Mouse (Mus musculus) embryonic facial prominence, embryonic 11.5 days (tissue): ENCODE data around the gene Ptprd. TPM values are rescaled to one million over a fixed set of nuclear protein-coding genes. Genes with fewer than 3 reads are reported as not detected.

Source experiments
- ATAC-seq: fragments of 200-750 bp; cut with Nextera tagmentation; replicated peaks from 2 replicates; pipeline ENCODE4 v1.8.0; 2017; ENCODE audit warnings: low read depth; ENCODE audit not compliant: insufficient number of reproducible peaks, low FRiP score, low TSS enrichment
- DNase-seq: peaks from one replicate; pipeline ENCODE4 v3.0.0-alpha.2; 2015; ENCODE audit warnings: low spot score
- H3K27ac ChIP-seq: fragments of 300-500 bp; sonication (generic); replicated peaks from 2 replicates; pipeline ENCODE4 v1.5.1; 2014; ENCODE audit warnings: mild to moderate bottlenecking, low read depth, low read length, control low read depth
- H3K27me3 ChIP-seq: fragments of 300-500 bp; sonication (generic); 2 replicates; pipeline ENCODE4 v1.6.1; 2014; ENCODE audit warnings: mild to moderate bottlenecking, low read length, moderate library complexity, mixed read lengths; ENCODE audit not compliant: control insufficient read depth, insufficient read depth
- H3K36me3 ChIP-seq: fragments of 300-500 bp; sonication (generic); replicated peaks from 2 replicates; pipeline ENCODE4 v1.6.1; 2014; ENCODE audit warnings: low read depth, mild to moderate bottlenecking, low read length, moderate library complexity, mixed read lengths; ENCODE audit not compliant: control insufficient read depth, insufficient read depth
- H3K4me1 ChIP-seq: fragments of 300-500 bp; sonication (generic); 2 replicates; pipeline ENCODE4 v1.6.1; 2014; ENCODE audit warnings: low read length, mixed read lengths; ENCODE audit not compliant: control insufficient read depth, insufficient read depth
- H3K4me2 ChIP-seq: fragments of 300-500 bp; sonication (generic); 2 replicates; pipeline ENCODE4 v1.6.1; 2014; ENCODE audit warnings: low read depth, mild to moderate bottlenecking, control low read depth, low read length, moderate library complexity
- H3K4me3 ChIP-seq: fragments of 300-500 bp; sonication (generic); 2 replicates; pipeline ENCODE4 v1.5.1; 2014; ENCODE audit warnings: low read depth, low read length, control low read depth
- H3K9ac ChIP-seq: fragments of 300-500 bp; sonication (generic); replicated peaks from 2 replicates; pipeline ENCODE4 v1.6.1; 2014; ENCODE audit warnings: mild to moderate bottlenecking, control low read depth, low read length
- H3K9me3 ChIP-seq: fragments of 300-500 bp; sonication (generic); replicated peaks from 2 replicates; pipeline ENCODE4 v1.6.1; 2016; ENCODE audit warnings: mild to moderate bottlenecking, low read length, inconsistent platforms, mixed read lengths; ENCODE audit not compliant: control insufficient read depth
- WGBS: fragments of 180-500 bp; shearing (Covaris S2); extraction: QIAGEN DNeasy Blood & Tissue Kit; methylation state at CpG from one replicate; pipeline ENCODE4 v1.1.7; 2014; 5-methylcytosine and 5-hydroxymethylcytosine counted together
- polyA plus RNA-seq: library from polyadenylated mRNA; unstranded; fragments of >200 nt; fragmentation: Nextera tagmentation; extraction: Ambion mirVana; gene quantifications from 2 replicates; pipeline ENCODE4 v1.2.1, GENCODE M21; 2014

Ptprd gene
- polyA plus RNA-seq, 1 experiment from 2014 or later: 19.9 TPM

GRCm38 (mm10) chr4:76351201-76351979, 1860.4 kb downstream of the Ptprd start:
- ATAC-seq (no peak), DNase-seq (peak; percentile 25)
- no peaks in the 10 kb centered on the region for H3K27me3 ChIP-seq
- H3K36me3 ChIP-seq: no peaks in the 10 kb centered on the region
- no peaks in the 10 kb centered on the region for H3K9me3 ChIP-seq
- 38% methylated on average over 8 of the region's 8 CpGs for WGBS
- H3K4me3 ChIP-seq: no peak overlapping the region
- no peaks in the 10 kb centered on the region for H3K4me1 ChIP-seq
- no peak overlapping the region for H3K9ac ChIP-seq
- no peak overlapping the region for H3K4me2 ChIP-seq
- H3K27ac ChIP-seq: no peak overlapping the region

DNA sequence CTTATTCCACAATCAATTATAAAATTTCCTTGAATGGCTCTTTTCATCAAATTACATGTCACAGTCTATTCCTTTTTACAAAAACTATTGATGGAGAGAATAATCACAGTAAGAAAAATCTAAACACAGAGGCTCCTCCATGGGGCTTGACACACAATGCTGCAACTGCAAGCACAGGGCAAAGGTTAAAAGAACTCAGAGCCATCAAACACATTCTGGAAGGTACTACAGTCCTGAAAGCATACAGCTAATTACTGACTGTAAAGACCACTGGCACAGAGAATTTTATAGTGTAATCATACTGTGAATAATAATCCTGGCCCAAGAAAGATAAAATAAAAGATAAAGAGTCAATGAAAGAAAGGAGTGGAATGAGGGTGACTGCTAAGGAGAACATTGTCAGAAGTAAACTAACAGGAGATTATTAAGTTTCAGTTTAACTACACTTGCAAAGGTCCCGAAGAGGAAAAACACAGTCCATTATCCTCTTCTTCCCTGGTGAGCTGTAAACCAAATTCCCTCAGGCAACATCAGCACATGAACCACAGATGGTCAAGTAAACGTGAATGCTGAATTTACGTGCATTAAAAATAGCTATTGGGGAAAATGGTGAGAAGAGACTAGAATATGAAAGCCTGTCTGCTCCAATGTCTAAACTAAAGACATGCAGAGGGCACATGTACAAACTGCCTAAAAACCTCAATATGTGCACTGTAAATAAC, 1861.4 kb downstream of the Ptprd start:
- ATAC-seq: no peak
- no peaks in the 10 kb centered on the region for H3K27me3 ChIP-seq
- no peak overlapping the region for H3K4me3 ChIP-seq
- no peaks in the 10 kb centered on the region; the same call in 1 of the 2 replicates for H3K36me3 ChIP-seq
- 18% methylated on average over 3 of the region's 3 CpGs for WGBS
- H3K4me2 ChIP-seq: no peak overlapping the region
- no peak overlapping the region for H3K27ac ChIP-seq
- H3K9me3 ChIP-seq: no peaks in the 10 kb centered on the region
- no peak for DNase-seq
- no peaks in the 10 kb centered on the region for H3K4me1 ChIP-seq
- no peak overlapping the region for H3K9ac ChIP-seq

DNA sequence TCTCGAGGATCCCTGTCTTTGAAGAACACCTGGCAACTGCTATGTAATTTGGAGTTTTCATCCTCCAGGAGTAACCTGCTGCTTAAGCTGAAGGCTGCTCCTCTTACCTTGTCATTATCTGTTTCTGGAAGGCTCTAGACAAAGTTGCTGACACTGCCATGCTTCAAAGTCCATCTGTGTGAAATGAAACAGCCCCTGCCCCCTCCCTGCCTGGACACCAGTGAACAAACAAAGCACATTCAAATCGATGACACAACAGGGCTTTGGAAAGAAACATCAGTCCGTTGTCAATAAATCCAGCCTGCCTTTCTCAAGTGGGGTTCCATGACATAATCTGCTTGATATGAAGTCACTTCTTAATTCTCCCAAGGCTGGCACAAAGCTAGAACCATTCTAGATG, 1867.7 kb downstream of the Ptprd start:
- DNase-seq (no peak), ATAC-seq (no peak)
- H3K36me3 ChIP-seq: no peaks in the 10 kb centered on the region; the same call in 1 of the 2 replicates
- no peak overlapping the region for H3K4me2 ChIP-seq
- H3K27ac ChIP-seq: no peak overlapping the region
- 71% methylated on average over 3 of the region's 3 CpGs for WGBS
- H3K4me1 ChIP-seq: no peaks in the 10 kb centered on the region
- no peak overlapping the region for H3K9ac ChIP-seq
- no peak overlapping the region for H3K4me3 ChIP-seq
- H3K9me3 ChIP-seq: no peaks in the 10 kb centered on the region
- no peaks in the 10 kb centered on the region for H3K27me3 ChIP-seq

DNA sequence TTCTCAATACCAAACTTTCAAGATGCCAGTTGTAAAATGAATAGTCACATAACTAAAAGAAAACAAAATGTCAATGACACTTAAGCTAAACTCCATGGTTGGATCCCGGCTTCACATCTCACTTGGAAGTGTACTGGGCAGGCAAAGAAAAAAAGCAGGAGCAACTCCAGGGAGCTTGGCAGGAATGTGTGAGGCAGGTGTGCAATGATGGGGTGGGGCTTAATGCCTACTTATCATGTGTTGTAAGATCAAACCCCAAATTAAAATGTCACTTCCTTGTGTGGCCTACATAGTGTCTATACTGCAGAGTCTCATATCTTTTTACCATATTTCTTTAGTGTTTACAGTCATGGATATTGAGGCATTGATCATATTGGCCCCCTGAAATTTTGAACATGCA, 1873.8 kb downstream of the Ptprd start:
- H3K4me2 ChIP-seq: no peak overlapping the region
- no peaks in the 10 kb centered on the region for H3K9me3 ChIP-seq
- no peak overlapping the region for H3K4me3 ChIP-seq
- WGBS: 91% methylated on average over 1 of the region's 1 CpGs
- ATAC-seq (no peak), DNase-seq (no peak)
- no peak overlapping the region for H3K9ac ChIP-seq
- no peaks in the 10 kb centered on the region for H3K27me3 ChIP-seq
- no peak overlapping the region for H3K27ac ChIP-seq
- H3K36me3 ChIP-seq: no peaks in the 10 kb centered on the region
- H3K4me1 ChIP-seq: no peaks in the 10 kb centered on the region

DNA sequence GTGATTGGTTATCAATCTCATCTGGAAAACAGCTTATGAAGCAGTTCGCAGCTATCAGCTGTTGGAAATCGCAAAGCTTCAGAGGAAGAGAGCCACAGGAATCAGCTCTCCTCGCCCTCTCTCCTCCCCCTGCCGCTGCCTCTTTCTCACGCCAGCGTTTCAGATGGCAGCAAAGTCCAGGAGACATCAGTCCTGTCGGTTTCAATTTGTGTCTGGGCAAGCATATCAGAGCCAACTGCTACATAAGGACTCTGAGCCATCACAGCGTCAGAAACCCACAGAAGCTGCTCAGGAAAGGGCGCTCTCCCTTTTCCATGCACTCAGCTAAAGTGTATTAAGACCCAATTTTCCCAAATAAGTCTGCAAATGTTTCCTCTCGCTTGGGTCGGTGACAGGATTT, 1884.4 kb downstream of the Ptprd start:
- H3K4me1 ChIP-seq: peaks cover 5% of the 10 kb centered on the region; the same call in 1 of the 2 replicates

DNA sequence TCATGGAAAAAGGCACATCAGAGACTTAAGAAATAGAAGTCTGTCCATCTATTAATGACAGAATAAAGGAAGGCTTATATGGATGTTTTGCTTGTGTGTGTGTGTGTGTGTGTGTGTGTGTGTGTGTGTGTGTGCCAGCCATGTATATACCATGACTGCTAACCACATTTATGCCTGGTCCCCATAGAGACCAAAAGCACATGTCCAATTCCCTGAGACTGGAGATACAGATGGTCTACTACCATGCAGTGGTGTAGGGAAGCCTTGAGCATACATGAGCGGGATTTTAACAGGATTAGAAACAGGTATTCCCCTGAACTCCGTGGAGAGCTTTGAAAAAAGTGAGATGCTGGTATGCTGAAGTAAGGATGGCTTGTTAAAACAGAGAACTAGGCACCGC, 1886.1 kb downstream of the Ptprd start:
- WGBS: 92% methylated on average over 3 of the region's 3 CpGs
- no peak for ATAC-seq
- Histone ChIP-seq H3K36me3 (no peaks in the 10 kb centered on the region), H3K4me2 (no peak overlapping the region), H3K27me3 (no peaks in the 10 kb centered on the region), H3K9me3 (no peaks in the 10 kb centered on the region), H3K27ac (no peak overlapping the region), H3K4me3 (no peak overlapping the region), H3K9ac (no peak overlapping the region), H3K4me1 (peaks cover 5% of the 10 kb centered on the region; the same call in 1 of the 2 replicates)
- DNase-seq: no peak

More for the DNA sequence above, 1884.4 kb downstream of the Ptprd start:
- ATAC-seq: no peak
- H3K27ac ChIP-seq: no peak overlapping the region
- WGBS: 17% methylated on average over 11 of the region's 11 CpGs
- H3K27me3 ChIP-seq: no peaks in the 10 kb centered on the region
- no peak overlapping the region for H3K4me2 ChIP-seq
- H3K9me3 ChIP-seq: no peaks in the 10 kb centered on the region
- no peak overlapping the region for H3K9ac ChIP-seq
- peak; percentile 59 for DNase-seq
- no peaks in the 10 kb centered on the region for H3K36me3 ChIP-seq
- no peak overlapping the region for H3K4me3 ChIP-seq

GRCm38 (mm10) chr4:76324928-76325327, 1886.8 kb downstream of the Ptprd start:
- no peak overlapping the region for H3K27ac ChIP-seq
- WGBS: 83% methylated on average over 10 of the region's 10 CpGs

GRCm38 (mm10) chr4:76324509-76324908, 1887.3 kb downstream of the Ptprd start:
- Histone ChIP-seq H3K27me3 (no peaks in the 10 kb centered on the region), H3K27ac (no peak overlapping the region), H3K9me3 (no peaks in the 10 kb centered on the region), H3K4me1 (peaks cover 5% of the 10 kb centered on the region; the same call in 1 of the 2 replicates), H3K4me2 (no peak overlapping the region), H3K36me3 (no peaks in the 10 kb centered on the region), H3K4me3 (no peak overlapping the region), H3K9ac (no peak overlapping the region)
- peak; percentile 9 for DNase-seq
- ATAC-seq: no peak
- WGBS: 79% methylated on average over 5 of the region's 5 CpGs

More at GRCm38 (mm10) chr4:76324928-76325327, 1886.8 kb downstream of the Ptprd start:
- H3K9ac ChIP-seq: no peak overlapping the region
- DNase-seq (no peak), ATAC-seq (no peak)
- H3K4me2 ChIP-seq: no peak overlapping the region
- H3K9me3 ChIP-seq: no peaks in the 10 kb centered on the region
- no peaks in the 10 kb centered on the region for H3K36me3 ChIP-seq
- no peaks in the 10 kb centered on the region for H3K27me3 ChIP-seq
- no peak overlapping the region for H3K4me3 ChIP-seq
- H3K4me1 ChIP-seq: peaks cover 5% of the 10 kb centered on the region; the same call in 1 of the 2 replicates
